Mouse (Mus musculus) hindbrain, embryonic 12.5 days (tissue): Measurements from ENCODE around the gene Rbm47. TPM values are rescaled to one million over a fixed set of nuclear protein-coding genes. Genes with fewer than 3 reads are reported as not detected.

Experiments
- ATAC-seq: fragments of 200-750 bp; cut with Nextera tagmentation; 2 replicates; pipeline ENCODE4 v1.8.0; 2017; ENCODE audit warnings: moderate TSS enrichment; ENCODE audit not compliant: low FRiP score
- H3K27ac ChIP-seq: fragments of 300-500 bp; sonication (generic); 2 replicates; pipeline ENCODE4 v1.5.1; 2016; ENCODE audit warnings: mild to moderate bottlenecking
- H3K27me3 ChIP-seq: fragments of 300-500 bp; sonication (generic); 2 replicates; pipeline ENCODE4 v1.6.1; 2016; ENCODE audit warnings: mild to moderate bottlenecking
- H3K36me3 ChIP-seq: fragments of 300-500 bp; sonication (generic); 2 replicates; pipeline ENCODE4 v1.6.1; 2016; ENCODE audit warnings: mild to moderate bottlenecking
- H3K4me1 ChIP-seq: fragments of 300-500 bp; sonication (generic); 2 replicates; pipeline ENCODE4 v1.6.1; 2016
- H3K4me2 ChIP-seq: fragments of 300-500 bp; sonication (generic); replicated peaks from 2 replicates; pipeline ENCODE4 v1.6.1; 2016; ENCODE audit warnings: mild to moderate bottlenecking
- H3K4me3 ChIP-seq: fragments of 300-500 bp; sonication (generic); 2 replicates; pipeline ENCODE4 v1.5.1; 2016; ENCODE audit warnings: mild to moderate bottlenecking
- H3K9ac ChIP-seq: fragments of 300-500 bp; sonication (generic); 2 replicates; pipeline ENCODE4 v1.6.1; 2016; ENCODE audit warnings: mild to moderate bottlenecking, moderate library complexity
- H3K9me3 ChIP-seq: fragments of 300-500 bp; sonication (generic); replicated peaks from 2 replicates; pipeline ENCODE4 v1.6.1; 2016; ENCODE audit warnings: mild to moderate bottlenecking
- WGBS: fragments of 180-500 bp; shearing (Covaris S2); methylation state at CpG from one replicate; pipeline ENCODE4 v1.1.7; 2016; 5-methylcytosine and 5-hydroxymethylcytosine counted together
- polyA plus RNA-seq: library from polyadenylated mRNA; unstranded; fragments of >200 nt; fragmentation: Nextera tagmentation; extraction: Ambion mirVana; gene quantifications from 2 replicates; pipeline ENCODE4 v1.2.1, GENCODE M21; 2016

The Rbm47 gene
- polyA plus RNA-seq, 1 experiment from 2014 or later = 9.6 TPM

- H3K9ac ChIP-seq = no peak overlapping the region
- no peaks in the 10 kb centered on the region for H3K9me3 ChIP-seq
- no peak for ATAC-seq
- no peaks in the 10 kb centered on the region for H3K27me3 ChIP-seq
- H3K4me2 ChIP-seq = no peak overlapping the region
- no peak overlapping the region for H3K27ac ChIP-seq
- H3K4me1 ChIP-seq = no peaks in the 10 kb centered on the region
- no peak overlapping the region for H3K4me3 ChIP-seq
- WGBS = 47% methylated on average over 10 of the region's 10 CpGs
- H3K36me3 ChIP-seq = no peaks in the 10 kb centered on the region
Measured at GRCm38 (mm10) chr5:66042651-66043340, 130.1 kb downstream of the Rbm47 start.

- Histone ChIP-seq H3K9ac (no peak overlapping the region), H3K36me3 (no peaks in the 10 kb centered on the region), H3K4me3 (no peak overlapping the region), H3K9me3 (no peaks in the 10 kb centered on the region), H3K27ac (no peak overlapping the region), H3K4me2 (no peak overlapping the region), H3K4me1 (no peaks in the 10 kb centered on the region), H3K27me3 (no peaks in the 10 kb centered on the region)
- WGBS = 85% methylated on average over 7 of the region's 7 CpGs
- no peak for ATAC-seq
Measured at GRCm38 (mm10) chr5:66040744-66041279, 132.1 kb downstream of the Rbm47 start.

GRCm38 (mm10) chr5:66039813-66040212 is 133.1 kb downstream of the Rbm47 start:
- Histone ChIP-seq H3K36me3 (no peaks in the 10 kb centered on the region), H3K4me2 (no peak overlapping the region), H3K4me1 (no peaks in the 10 kb centered on the region), H3K4me3 (no peak overlapping the region), H3K9ac (no peak overlapping the region), H3K9me3 (no peaks in the 10 kb centered on the region), H3K27me3 (no peaks in the 10 kb centered on the region), H3K27ac (no peak overlapping the region)
- no peak for ATAC-seq
- 93% methylated on average over 2 of the region's 2 CpGs for WGBS

GRCm38 (mm10) chr5:66037066-66037465 is 135.9 kb downstream of the Rbm47 start:
- 74% methylated on average over 6 of the region's 6 CpGs for whole genome bisulfite sequencing
- H3K4me2 ChIP-seq = no peak overlapping the region
- H3K4me1 ChIP-seq = peaks cover 3% of the 10 kb centered on the region; the same call in 1 of the 2 replicates
- no peak overlapping the region for H3K9ac ChIP-seq
- no peak overlapping the region for H3K27ac ChIP-seq
- no peaks in the 10 kb centered on the region for H3K9me3 ChIP-seq
- no peak for ATAC-seq
- no peaks in the 10 kb centered on the region for H3K27me3 ChIP-seq
- H3K36me3 ChIP-seq = no peaks in the 10 kb centered on the region
- no peak overlapping the region for H3K4me3 ChIP-seq

- Histone ChIP-seq H3K4me1 (peaks cover 3% of the 10 kb centered on the region; the same call in 1 of the 2 replicates), H3K9me3 (no peaks in the 10 kb centered on the region), H3K4me2 (no peak overlapping the region), H3K27me3 (no peaks in the 10 kb centered on the region), H3K36me3 (no peaks in the 10 kb centered on the region), H3K27ac (no peak overlapping the region), H3K4me3 (no peak overlapping the region), H3K9ac (no peak overlapping the region)
- 39% methylated on average over 7 of the region's 7 CpGs for WGBS
- ATAC-seq = no peak
Measured at GRCm38 (mm10) chr5:66036440-66037054, 136.4 kb downstream of the Rbm47 start.

GRCm38 (mm10) chr5:66034375-66035195 is 138.3 kb downstream of the Rbm47 start:
- Histone ChIP-seq H3K27ac (no peak overlapping the region), H3K36me3 (no peaks in the 10 kb centered on the region), H3K9ac (no peak overlapping the region), H3K4me1 (peaks cover 3% of the 10 kb centered on the region; the same call in 1 of the 2 replicates), H3K9me3 (no peaks in the 10 kb centered on the region), H3K27me3 (no peaks in the 10 kb centered on the region), H3K4me2 (no peak overlapping the region), H3K4me3 (no peak overlapping the region)
- 57% methylated on average over 14 of the region's 14 CpGs for WGBS
- no peak for ATAC-seq

GRCm38 (mm10) chr5:66032826-66033225 is 140.1 kb downstream of the Rbm47 start:
- Histone ChIP-seq H3K9me3 (no peaks in the 10 kb centered on the region), H3K4me2 (no peak overlapping the region), H3K27ac (no peak overlapping the region), H3K4me3 (no peak overlapping the region), H3K4me1 (peaks cover 3% of the 10 kb centered on the region; the same call in 1 of the 2 replicates), H3K27me3 (no peaks in the 10 kb centered on the region), H3K36me3 (no peaks in the 10 kb centered on the region), H3K9ac (no peak overlapping the region)
- no peak for ATAC-seq
- 100% methylated on average over 1 of the region's 1 CpGs for WGBS

GRCm38 (mm10) chr5:66031699-66032098 is 141.2 kb downstream of the Rbm47 start:
- H3K27ac ChIP-seq = no peak overlapping the region
- no peaks in the 10 kb centered on the region for H3K27me3 ChIP-seq
- ATAC-seq = no peak
- H3K36me3 ChIP-seq = peaks cover 4% of the 10 kb centered on the region; the same call in 1 of the 2 replicates
- H3K4me3 ChIP-seq = no peak overlapping the region
- H3K4me1 ChIP-seq = peaks cover 3% of the 10 kb centered on the region; the same call in 1 of the 2 replicates
- peaks cover 5% of the 10 kb centered on the region for H3K9me3 ChIP-seq
- 84% methylated on average over 5 of the region's 5 CpGs for WGBS
- H3K4me2 ChIP-seq = no peak overlapping the region
- no peak overlapping the region for H3K9ac ChIP-seq

- WGBS = 89% methylated on average over 5 of the region's 5 CpGs
- no peak overlapping the region for H3K4me2 ChIP-seq
- H3K36me3 ChIP-seq = peaks cover 4% of the 10 kb centered on the region; the same call in 1 of the 2 replicates
- no peaks in the 10 kb centered on the region for H3K27me3 ChIP-seq
- H3K4me3 ChIP-seq = no peak overlapping the region
- H3K4me1 ChIP-seq = no peaks in the 10 kb centered on the region
- ATAC-seq = no peak
- no peak overlapping the region for H3K27ac ChIP-seq
- H3K9ac ChIP-seq = no peak overlapping the region
- H3K9me3 ChIP-seq = peaks cover 14% of the 10 kb centered on the region
Measured at GRCm38 (mm10) chr5:66028232-66028631, 144.7 kb downstream of the Rbm47 start.

- Histone ChIP-seq H3K9ac (no peak overlapping the region), H3K9me3 (peaks cover 14% of the 10 kb centered on the region), H3K27me3 (no peaks in the 10 kb centered on the region), H3K36me3 (peaks cover 4% of the 10 kb centered on the region; the same call in 1 of the 2 replicates), H3K4me2 (no peak overlapping the region), H3K4me3 (no peak overlapping the region), H3K4me1 (no peaks in the 10 kb centered on the region), H3K27ac (no peak overlapping the region)
- WGBS = 93% methylated on average over 8 of the region's 8 CpGs
- no peak for ATAC-seq
Measured at GRCm38 (mm10) chr5:66027206-66027605, 145.7 kb downstream of the Rbm47 start.

GRCm38 (mm10) chr5:66026796-66027195 is 146.1 kb downstream of the Rbm47 start:
- H3K36me3 ChIP-seq = peaks cover 4% of the 10 kb centered on the region; the same call in 1 of the 2 replicates
- WGBS = 96% methylated on average over 31 of the region's 31 CpGs
- peaks cover 14% of the 10 kb centered on the region for H3K9me3 ChIP-seq
- no peak for ATAC-seq
- no peaks in the 10 kb centered on the region for H3K27me3 ChIP-seq
- no peak overlapping the region for H3K4me3 ChIP-seq
- no peaks in the 10 kb centered on the region for H3K4me1 ChIP-seq
- H3K27ac ChIP-seq = no peak overlapping the region
- no peak overlapping the region for H3K9ac ChIP-seq
- no peak overlapping the region for H3K4me2 ChIP-seq

GRCm38 (mm10) chr5:66015449-66015961 is 157.4 kb downstream of the Rbm47 start:
- 97% methylated on average over 2 of the region's 2 CpGs for WGBS

More at GRCm38 (mm10) chr5:66015449-66015961, 157.4 kb downstream of the Rbm47 start:
- no peak overlapping the region for H3K9ac ChIP-seq
- H3K27me3 ChIP-seq = no peaks in the 10 kb centered on the region
- no peaks in the 10 kb centered on the region for H3K36me3 ChIP-seq
- H3K9me3 ChIP-seq = no peaks in the 10 kb centered on the region
- ATAC-seq = no peak
- H3K4me3 ChIP-seq = no peak overlapping the region
- no peaks in the 10 kb centered on the region for H3K4me1 ChIP-seq
- no peak overlapping the region for H3K4me2 ChIP-seq
- no peak overlapping the region for H3K27ac ChIP-seq
